12 mouse cellular contexts compared by ENCODE assay signal in genomic region chrX:10449323-10449980, GRCm38 (mm10). TPM values are rescaled to one million over a fixed set of nuclear protein-coding genes. Genes with fewer than 3 reads are reported as not detected.
DNase-seq lines count a peak whose midpoint lies in the region; TF ChIP-seq lines count a peak whose summit lies in the region.
"Had no signal": no experiment of that assay in that cellular context is flagged by ENCODE, and none has a peak within 500 bp of the region (broad histone marks: within the 10 kb centered on the region; RNA-seq: fewer than 3 reads in every experiment).

No protein-coding gene starts in this region.

- no peaks in the 10 kb centered on the region for H3K79me2 ChIP-seq in myocyte (ENCODE audit: control insufficient read depth, insufficient read depth)

- no peaks in the 10 kb centered on the region for H3K36me3 ChIP-seq in myocyte (ENCODE audit: control insufficient read depth, insufficient read depth)
- H3K36me3 ChIP-seq: G1E; heart, embryonic 15.5 days; limb, embryonic 15.5 days had no signal

- DNase-seq in cerebellum, adult 11 months = peak; percentile 64
- DNase-seq in cerebellum, postnatal 10 days = peak; percentile 62 to 72
- peak; percentile 68 to 76 for DNase-seq in layer of hippocampus, adult 2 months (ENCODE audit: low spot score in 2 of 2)
- no peak for DNase-seq in thymus, postnatal 36 days
- DNase-seq in heart, adult 11 months = no peak
- DNase-seq in gastrocnemius, postnatal 36 days = no peak
- DNase-seq: lung, postnatal 4 days; thymus, postnatal 4 days had no signal

- no peak overlapping the region for H3ac ChIP-seq in myocyte (ENCODE audit: control insufficient read depth, insufficient read length)

- intact Hi-C loops in gastrocnemius, postnatal 36 days (cut with DNase I) = no loop called here

- no peak overlapping the region for H3K4me3 ChIP-seq in layer of hippocampus, adult 2 months
- no peak overlapping the region for H3K4me3 ChIP-seq in myocyte
- H3K4me3 ChIP-seq: heart, embryonic 15.5 days; limb, embryonic 15.5 days had no signal

- TF ChIP-seq POLR2A in myocyte (IDR thresholded peaks at IDR 0.05; ENCODE audit: insufficient read length, low read depth) = no peak

- no peak overlapping the region for H3K4me2 ChIP-seq in myocyte (ENCODE audit: low read depth)
- H3K4me2 ChIP-seq: heart, embryonic 15.5 days; limb, embryonic 15.5 days had no signal

- TF ChIP-seq CTCF in layer of hippocampus, adult 2 months (conservative IDR thresholded peaks at IDR 0.05) = no peak

- H3K27me3 ChIP-seq in myocyte (ENCODE audit: control insufficient read depth, insufficient read depth, insufficient read length) = no peaks in the 10 kb centered on the region
- H3K27me3 ChIP-seq: heart, embryonic 15.5 days; limb, embryonic 15.5 days had no signal

- H3K27ac ChIP-seq in layer of hippocampus, adult 2 months = peak overlapping the region; percentile 91
- H3K27ac ChIP-seq: heart, embryonic 15.5 days; limb, embryonic 15.5 days had no signal

TF ChIP-seq in myocyte, 11 proteins besides CTCF, POLR2A, EP300 and RAD21:
- peak in 2 of 3 experiments; percentile 45 to 82 for TF ChIP-seq MYOD1 (IDR thresholded peaks at IDR 0.05; ENCODE audit: control insufficient read depth in 1 of 3, insufficient read length in 2 of 3, low read depth in 2 of 3)
- no peak for TF ChIP-seq POLR2AphosphoS2 (IDR thresholded peaks at IDR 0.05; ENCODE audit: insufficient read length, low read depth)
- no peak for TF ChIP-seq SRF (IDR thresholded peaks at IDR 0.05; ENCODE audit: control insufficient read depth, insufficient read length, low read depth)
- TF ChIP-seq E2F4 (IDR thresholded peaks at IDR 0.05; ENCODE audit: insufficient read depth) = no peak
- no peak for TF ChIP-seq USF1 (IDR thresholded peaks at IDR 0.05; ENCODE audit: low read depth)
- TF ChIP-seq TCF3 (IDR thresholded peaks at IDR 0.05; ENCODE audit: insufficient read length, low read depth) = peak; percentile 20
- no peak for TF ChIP-seq CEBPB (IDR thresholded peaks at IDR 0.05; ENCODE audit: insufficient read depth, poor library complexity, severe bottlenecking)
- TF ChIP-seq MAX (IDR thresholded peaks at IDR 0.05; ENCODE audit: low read depth) = no peak
- peak in 2 of 3 experiments; percentile 21 to 73 for TF ChIP-seq MYOG (IDR thresholded peaks at IDR 0.05; ENCODE audit: control insufficient read depth in 1 of 3, insufficient read depth in 1 of 3, insufficient read length in 2 of 3, low read depth in 2 of 3)
TF ChIP-seq in myocyte: peak in this region for 3.

RNA-seq across cellular contexts. Expression of gene Tspan7, which starts 35.5 kb away (rescaled TPM):
- 1,000 to 10,000 TPM; 1,107 to 1,213 TPM for total RNA-seq in layer of hippocampus, adult 2 months (2021)
- 45.0 TPM for polyA plus RNA-seq in myocyte (2012; fragmentation: generic; extraction: Trizol)
- 100 to 1,000 TPM in 1 of 2 experiments, 10 to 100 TPM in 1; 91.1 to 112 TPM for total RNA-seq in gastrocnemius, postnatal 36 days (2021)
- polyA plus RNA-seq: G1E had no signal

Comparison
In these comparisons a context has a peak if more than half of its experiments do, and no peak if none do; other contexts are left out.
1. DNase-seq: peak in cerebellum, adult 11 months (single experiment), cerebellum, postnatal 10 days (2 of 2) and layer of hippocampus, adult 2 months (2 of 2); none in thymus, postnatal 36 days (0 of 2), heart, adult 11 months (single experiment) and gastrocnemius, postnatal 36 days (0 of 2).
2. RNA of gene Tspan7, which starts 35.5 kb away (total RNA-seq): 1,107 to 1,213 TPM in layer of hippocampus, adult 2 months; 91.1 to 112 TPM in gastrocnemius, postnatal 36 days; every median in the first group is over 4 times any median in the second.